Mouse (Mus musculus): ENCODE data around the gene Cbfa2t3.

GRCm38 (mm10) chr8:122700628-122701027 is 1.7 kb upstream of the Cbfa2t3 start:
- no peak for TF ChIP-seq CTCF (IDR thresholded peaks at IDR 0.05; ENCODE audit: insufficient read depth, low read depth, low read length)
- no peak for TF ChIP-seq POLR2A (IDR thresholded peaks at IDR 0.05; ENCODE audit: insufficient read depth, low read depth, low read length)
